Mouse (Mus musculus): ENCODE data around the gene Smarca4. TPM values are rescaled to one million over a fixed set of nuclear protein-coding genes. Genes with fewer than 3 reads are reported as not detected.

The Smarca4 gene
- total RNA-seq, 1 experiment from 2014 or later, result 46.9 TPM

GRCm38 (mm10) chr9:21635639-21636038, 19.7 kb downstream of the Smarca4 start:
- no peak for ATAC-seq (replicated peaks; ENCODE audit: insufficient number of reproducible peaks, low FRiP score, low TSS enrichment, poor library complexity, severe bottlenecking)

GRCm38 (mm10) chr9:21639031-21639430, 23.1 kb downstream of the Smarca4 start:
- ATAC-seq (replicated peaks; ENCODE audit: insufficient number of reproducible peaks, low FRiP score, low TSS enrichment, poor library complexity, severe bottlenecking), result no peak

- no peak for ATAC-seq (replicated peaks; ENCODE audit: insufficient number of reproducible peaks, low FRiP score, low TSS enrichment, poor library complexity, severe bottlenecking)
These were observed 30.4 kb downstream of the Smarca4 start for GRCm38 (mm10) chr9:21646366-21646765.

DNA sequence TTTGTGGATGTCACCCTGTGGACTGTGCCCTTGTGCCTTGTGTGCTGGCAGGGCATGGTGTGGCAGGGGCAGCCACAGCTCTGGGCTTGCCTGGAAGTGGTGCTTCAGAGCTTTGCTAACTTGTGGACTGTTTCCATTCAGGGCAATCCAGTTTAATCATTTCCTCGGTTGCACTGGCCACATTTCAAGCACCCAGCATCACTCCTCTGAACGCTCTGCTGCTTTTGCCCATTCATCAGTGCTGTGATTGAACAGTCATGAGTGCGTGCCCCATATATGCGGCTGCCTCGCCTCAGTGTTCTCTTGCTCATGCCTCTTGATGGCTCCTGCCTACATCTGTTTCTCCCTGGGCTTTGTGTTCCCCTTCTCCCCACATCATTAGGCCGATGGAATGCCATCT, 31.8 kb downstream of the Smarca4 start:
- ATAC-seq (replicated peaks; ENCODE audit: insufficient number of reproducible peaks, low FRiP score, low TSS enrichment, poor library complexity, severe bottlenecking), result no peak

- ATAC-seq (replicated peaks; ENCODE audit: insufficient number of reproducible peaks, low FRiP score, low TSS enrichment, poor library complexity, severe bottlenecking), result no peak
These were observed 36.3 kb downstream of the Smarca4 start for GRCm38 (mm10) chr9:21652263-21652662.

DNA sequence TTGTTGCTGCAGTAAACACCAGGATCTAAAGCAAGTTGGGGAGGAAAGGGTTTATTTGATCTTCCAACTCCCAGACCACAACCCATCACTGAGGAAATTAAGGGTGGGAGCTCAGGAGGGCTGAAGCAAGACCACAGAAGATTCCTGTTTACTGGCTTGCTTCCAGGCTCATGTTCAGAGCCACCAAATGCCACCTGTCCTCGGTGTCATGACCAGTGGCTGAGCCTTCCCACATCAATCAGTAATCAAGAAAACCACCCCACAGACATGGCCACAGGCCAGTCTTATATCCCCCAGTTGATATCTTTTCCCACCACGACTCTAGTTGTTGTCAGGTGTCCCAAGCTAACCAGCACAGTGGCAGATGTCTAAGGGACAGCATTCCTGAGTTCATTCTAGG, 37.3 kb downstream of the Smarca4 start:
- ATAC-seq (replicated peaks; ENCODE audit: insufficient number of reproducible peaks, low FRiP score, low TSS enrichment, poor library complexity, severe bottlenecking), result no peak

DNA sequence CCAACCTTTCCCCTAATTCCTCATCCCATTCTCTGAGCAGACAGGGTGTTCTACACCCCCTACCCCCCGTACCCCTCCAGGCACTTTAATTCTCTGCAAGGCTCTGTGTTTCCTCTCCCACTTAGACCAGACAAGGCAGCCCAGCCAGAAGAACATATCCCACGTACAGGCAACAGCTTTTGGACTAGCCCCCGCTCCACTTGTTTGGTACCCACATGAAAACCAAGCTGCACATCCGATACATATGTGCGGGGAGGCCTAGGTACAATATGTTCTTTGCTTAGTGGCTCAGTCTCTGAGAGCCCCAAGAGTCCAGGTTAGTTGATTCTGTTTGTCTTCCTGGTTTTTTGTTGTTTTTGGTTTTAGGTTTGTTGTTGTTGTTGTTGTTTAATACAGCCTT, 46.1 kb downstream of the Smarca4 start:
- ATAC-seq (replicated peaks; ENCODE audit: insufficient number of reproducible peaks, low FRiP score, low TSS enrichment, poor library complexity, severe bottlenecking), result no peak

GRCm38 (mm10) chr9:21668946-21669345, 53.0 kb downstream of the Smarca4 start:
- ATAC-seq (replicated peaks; ENCODE audit: insufficient number of reproducible peaks, low FRiP score, low TSS enrichment, poor library complexity, severe bottlenecking), result no peak

GRCm38 (mm10) chr9:21670354-21670753, 54.4 kb downstream of the Smarca4 start:
- no peak for ATAC-seq (replicated peaks; ENCODE audit: insufficient number of reproducible peaks, low FRiP score, low TSS enrichment, poor library complexity, severe bottlenecking)

GRCm38 (mm10) chr9:21671753-21672152, 55.8 kb downstream of the Smarca4 start:
- ATAC-seq (replicated peaks; ENCODE audit: insufficient number of reproducible peaks, low FRiP score, low TSS enrichment, poor library complexity, severe bottlenecking), result no peak

DNA sequence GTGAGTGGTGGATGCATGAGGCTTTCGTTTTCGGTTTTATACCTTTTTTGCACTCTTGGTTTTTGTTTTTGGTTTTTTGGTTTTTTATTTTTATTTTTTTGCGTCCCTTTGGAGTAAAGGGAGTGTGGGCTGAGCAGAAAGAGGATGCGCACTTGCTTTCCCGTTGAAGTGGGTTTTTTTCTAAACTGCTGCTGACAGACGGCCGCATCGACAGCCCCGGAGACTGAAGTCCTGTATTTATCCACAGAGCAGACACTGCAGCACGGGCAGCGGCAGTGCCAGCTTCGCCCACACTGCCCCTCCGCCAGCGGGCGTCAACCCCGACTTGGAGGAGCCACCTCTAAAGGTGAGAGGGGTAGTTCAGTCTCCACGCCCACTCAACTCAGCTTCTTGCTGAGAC, 61.7 kb downstream of the Smarca4 start:
- ATAC-seq (replicated peaks; ENCODE audit: insufficient number of reproducible peaks, low FRiP score, low TSS enrichment, poor library complexity, severe bottlenecking), result no peak

- no peak for ATAC-seq (replicated peaks; ENCODE audit: insufficient number of reproducible peaks, low FRiP score, low TSS enrichment, poor library complexity, severe bottlenecking)
These were observed 64.5 kb downstream of the Smarca4 start for GRCm38 (mm10) chr9:21680448-21680847.

DNA sequence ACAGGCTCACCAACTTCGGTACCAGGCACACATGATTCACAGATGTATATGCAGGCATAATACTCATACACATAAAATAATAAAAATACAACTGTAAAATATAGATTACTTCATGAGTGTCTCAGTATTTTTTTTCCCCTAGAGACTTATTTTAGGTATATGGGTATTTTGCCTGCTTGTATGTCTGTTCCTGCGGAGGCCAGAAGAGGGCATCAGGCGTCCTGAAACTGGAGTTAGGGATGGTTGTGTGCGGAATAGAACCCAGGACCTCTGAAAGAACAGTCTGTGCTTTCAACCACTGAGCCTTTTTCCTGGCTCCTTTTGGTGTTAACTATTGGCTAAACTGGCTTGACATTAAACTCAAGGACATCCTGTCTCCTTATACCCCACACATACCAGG, 66.9 kb downstream of the Smarca4 start:
- ATAC-seq (replicated peaks; ENCODE audit: insufficient number of reproducible peaks, low FRiP score, low TSS enrichment, poor library complexity, severe bottlenecking), result no peak

GRCm38 (mm10) chr9:21683897-21684296, 67.9 kb downstream of the Smarca4 start:
- no peak for ATAC-seq (replicated peaks; ENCODE audit: insufficient number of reproducible peaks, low FRiP score, low TSS enrichment, poor library complexity, severe bottlenecking)

DNA sequence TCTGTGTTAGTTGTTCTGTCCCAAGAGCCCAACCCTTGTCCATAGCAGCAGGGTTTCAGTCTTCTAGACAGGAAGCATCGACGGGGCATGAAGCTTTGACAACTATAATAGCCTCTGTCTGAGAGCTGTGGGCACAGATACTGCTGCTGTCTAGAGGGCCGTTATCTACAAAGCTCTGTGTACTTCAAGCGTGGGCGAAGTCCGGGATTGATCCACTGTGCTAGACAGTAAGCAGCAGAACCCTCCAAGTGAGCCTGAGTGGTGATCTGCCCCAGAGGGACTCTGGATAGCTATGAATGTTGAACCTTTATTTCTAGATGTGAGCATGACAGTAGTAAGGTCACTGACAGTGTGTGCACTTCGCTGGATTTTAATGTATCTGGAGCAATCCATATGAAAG, 72.6 kb downstream of the Smarca4 start:
- ATAC-seq (replicated peaks; ENCODE audit: insufficient number of reproducible peaks, low FRiP score, low TSS enrichment, poor library complexity, severe bottlenecking), result no peak

DNA sequence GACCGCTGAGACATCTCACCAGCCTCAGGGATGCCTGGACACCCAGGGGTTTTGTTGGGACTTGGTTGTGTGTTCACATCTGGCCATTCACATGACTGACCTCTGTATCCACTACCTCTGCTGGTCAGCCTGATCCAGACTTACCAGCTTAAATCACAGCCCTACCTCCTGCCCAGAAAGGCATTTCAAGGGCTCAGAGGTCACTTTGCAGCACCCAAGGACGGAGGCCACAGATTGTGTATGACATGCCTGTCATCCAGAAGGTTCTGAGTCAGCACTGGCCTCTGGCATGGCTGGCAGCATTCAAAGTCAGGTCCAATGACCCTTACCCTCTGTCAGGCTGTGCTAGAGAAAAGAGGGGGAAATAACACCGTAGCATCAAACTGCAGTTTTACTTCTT, 74.1 kb downstream of the Smarca4 start:
- ATAC-seq (replicated peaks; ENCODE audit: insufficient number of reproducible peaks, low FRiP score, low TSS enrichment, poor library complexity, severe bottlenecking), result 0 out of 2 replicates have a peak, but pooled peaks have one; percentile 20

- no peak for ATAC-seq (replicated peaks; ENCODE audit: insufficient number of reproducible peaks, low FRiP score, low TSS enrichment, poor library complexity, severe bottlenecking)
These were observed 75.9 kb downstream of the Smarca4 start for GRCm38 (mm10) chr9:21691862-21692261.

DNA sequence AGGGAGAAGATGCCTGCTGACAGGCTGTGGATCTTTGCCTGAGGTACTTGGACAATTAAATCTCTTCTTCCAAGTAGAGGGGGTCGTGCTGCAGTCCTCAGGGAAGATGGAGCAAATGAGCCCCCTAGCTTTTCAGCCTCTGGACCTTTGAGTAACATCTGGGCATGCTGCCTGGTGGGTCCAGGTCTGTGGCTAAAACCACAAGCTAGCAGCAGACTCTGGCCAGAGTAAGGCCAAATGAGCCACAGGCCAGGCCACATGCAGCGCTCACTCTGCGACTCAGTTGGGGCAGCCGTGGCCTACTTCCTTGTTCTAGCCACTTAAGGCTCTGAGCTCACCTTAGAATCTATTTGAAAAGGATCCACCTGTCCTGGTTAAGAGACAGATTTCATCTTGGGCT, 76.5 kb downstream of the Smarca4 start:
- no peak for ATAC-seq (replicated peaks; ENCODE audit: insufficient number of reproducible peaks, low FRiP score, low TSS enrichment, poor library complexity, severe bottlenecking)

DNA sequence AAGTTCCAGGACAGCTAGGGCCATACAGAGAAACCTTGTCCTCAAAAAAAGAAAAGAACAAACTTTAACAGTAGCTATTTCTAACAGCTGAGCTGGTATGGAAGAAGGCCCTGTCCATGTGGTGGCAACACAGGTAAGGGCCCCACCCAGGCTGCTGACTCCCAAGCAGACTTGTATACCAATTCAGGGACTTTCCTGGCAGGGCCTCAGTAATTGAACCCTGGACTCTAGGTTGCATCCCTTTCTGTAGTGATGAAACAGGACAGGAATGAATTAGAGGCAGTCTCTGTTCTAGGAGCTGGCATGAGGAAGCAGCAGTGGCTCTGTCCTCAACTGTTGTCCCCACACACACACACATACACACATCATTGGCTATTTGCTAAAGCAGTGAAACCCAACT, 78.1 kb downstream of the Smarca4 start:
- ATAC-seq (replicated peaks; ENCODE audit: insufficient number of reproducible peaks, low FRiP score, low TSS enrichment, poor library complexity, severe bottlenecking), result no peak

DNA sequence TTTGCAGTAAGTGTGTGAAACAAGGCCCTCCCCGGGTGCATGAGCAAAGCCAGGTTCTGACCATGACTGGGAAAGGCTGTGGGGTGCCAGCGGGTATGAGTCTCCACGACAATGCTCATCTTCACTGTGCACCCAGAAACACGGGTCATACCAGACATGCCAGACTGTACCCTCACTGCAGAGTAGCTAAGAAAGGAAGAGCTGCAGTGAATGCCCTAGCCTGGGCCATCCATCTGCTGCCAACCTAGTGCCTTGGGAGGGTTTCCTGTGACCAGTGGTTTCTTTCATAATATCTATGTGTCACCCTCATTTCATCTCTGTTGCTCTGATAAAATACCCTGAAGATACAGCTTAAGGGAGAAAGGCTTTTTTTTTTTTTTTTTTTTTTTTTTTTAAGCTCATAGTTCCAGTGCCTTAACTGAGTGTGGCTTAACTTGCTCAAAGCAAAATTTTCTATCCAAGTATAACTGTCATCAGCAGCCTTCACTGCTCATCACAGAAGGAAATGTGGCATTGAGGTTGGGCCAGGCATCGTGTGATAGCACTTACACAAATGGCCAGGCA, 79.3 kb downstream of the Smarca4 start:
- ATAC-seq (replicated peaks; ENCODE audit: insufficient number of reproducible peaks, low FRiP score, low TSS enrichment, poor library complexity, severe bottlenecking), result no peak

DNA sequence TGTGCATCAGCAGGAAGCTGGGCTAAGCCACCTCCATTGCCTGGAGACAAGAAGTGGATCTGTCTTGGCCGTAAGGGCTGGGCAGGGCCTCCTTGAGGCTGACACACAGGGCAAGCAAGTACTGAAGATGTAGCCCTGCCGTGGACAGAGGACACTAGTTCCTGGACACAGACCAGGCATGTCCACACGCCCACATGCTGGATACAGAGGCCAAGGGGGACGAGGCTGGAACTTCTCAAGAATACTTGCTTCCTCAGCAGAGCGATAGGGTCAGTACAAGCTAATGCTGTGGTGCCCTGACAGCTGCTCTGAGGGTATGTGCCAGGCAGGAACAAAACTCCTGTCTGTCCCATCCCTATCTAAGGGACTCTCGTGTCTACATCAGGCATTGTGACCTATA, 81.2 kb downstream of the Smarca4 start:
- ATAC-seq (replicated peaks; ENCODE audit: insufficient number of reproducible peaks, low FRiP score, low TSS enrichment, poor library complexity, severe bottlenecking), result no peak
